Mouse (Mus musculus): Measurements from ENCODE around the gene Sh3pxd2a. TPM values are rescaled to one million over a fixed set of nuclear protein-coding genes. Genes with fewer than 3 reads are reported as not detected.

Gene Sh3pxd2a
- total and polyA plus RNA-seq, 3 experiments: 1.3 to 4.6 (median 3.2) TPM

- DNase-seq (ENCODE audit: extremely low read depth): no peak
- in situ Hi-C loops (cut with MboI; ENCODE audit: low pct_ligation_motif_present, low pct_unique_long_range_greater_than_20kb, low sequenced_read_pairs): no loop called here
- peaks cover 0 to 15% of the 10 kb centered on the region in 2 experiments for H3K36me3 ChIP-seq (replicated peaks in 1 of 2; ENCODE audit: control insufficient read depth in 1 of 2, insufficient read depth in 1 of 2, low read length in 1 of 2)
- dilution Hi-C loops (cut with MboI; ENCODE audit: extremely low pct_ligation_motif_present, extremely low pct_unique_long_range_greater_than_20kb, low sequenced_read_pairs): no loop called here
- peak overlapping the region; percentile 32; the same call in 1 of the 2 replicates for H3K27ac ChIP-seq (ENCODE audit: insufficient read depth, low read depth)
- H3K9me3 ChIP-seq (replicated peaks; ENCODE audit: low read length): no peaks in the 10 kb centered on the region
- TF ChIP-seq UBTF (IDR thresholded peaks at IDR 0.05; ENCODE audit: low read depth, low read length) (no peak), NELFE (IDR thresholded peaks at IDR 0.05; ENCODE audit: low read depth, low read length) (no peak), POLR2A (IDR thresholded peaks at IDR 0.05; ENCODE audit: low read depth, low read length) (no peak), HCFC1 (IDR thresholded peaks at IDR 0.05; ENCODE audit: low read depth, low read length) (no peak), MAFK (IDR thresholded peaks at IDR 0.05; ENCODE audit: insufficient replicate concordance, low read length) (no peak), EP300 (IDR thresholded peaks at IDR 0.05; ENCODE audit: low read length) (no peak), JUND (conservative IDR thresholded peaks at IDR 0.05; ENCODE audit: low read depth, low read length) (no peak), POLR2AphosphoS2 (IDR thresholded peaks at IDR 0.05; ENCODE audit: low read depth, low read length) (no peak), KAT2A (IDR thresholded peaks at IDR 0.05; ENCODE audit: insufficient replicate concordance, low read length) (no peak), E2F4 (IDR thresholded peaks at IDR 0.05; ENCODE audit: insufficient replicate concordance, low read depth, low read length) (no peak), RAD21 (IDR thresholded peaks at IDR 0.05; ENCODE audit: low read depth, low read length) (no peak), TBP (conservative IDR thresholded peaks at IDR 0.05; ENCODE audit: low read depth, low read length) (no peak), TCF12 (IDR thresholded peaks at IDR 0.05; ENCODE audit: low read depth, low read length) (no peak), RCOR1 (conservative IDR thresholded peaks at IDR 0.05; ENCODE audit: low read depth, low read length) (no peak), SMC3 (IDR thresholded peaks at IDR 0.05; ENCODE audit: low read depth, low read length) (no peak)
- H3K4me3 ChIP-seq (replicated peaks in 1 of 3; ENCODE audit: low read depth in 2 of 3, low read length in 2 of 3, poor library complexity in 1 of 3): peak overlapping the region; percentile 16 to 19 (median 16)
- peaks cover 37 to 83% of the 10 kb centered on the region in 2 experiments for H3K4me1 ChIP-seq (ENCODE audit: control insufficient read depth in 1 of 2, insufficient read depth in 2 of 2)
- no peaks in the 10 kb centered on the region for H3K79me2 ChIP-seq (replicated peaks; ENCODE audit: control insufficient read depth, extremely low read depth, insufficient read depth, poor library complexity, severe bottlenecking)
- H3K9ac ChIP-seq (ENCODE audit: insufficient read depth, low read depth): peak overlapping the region; percentile 10; the same call in 1 of the 2 replicates
- H3K4me2 ChIP-seq (ENCODE audit: insufficient read depth, low read depth, poor library complexity, severe bottlenecking): peak overlapping the region; percentile 60
- no peaks in the 10 kb centered on the region for H3K27me3 ChIP-seq (replicated peaks)
These were observed 23.2 kb downstream of the Sh3pxd2a start for GRCm38 (mm10) chr19:47440967-47441366.

- H3K27ac ChIP-seq (ENCODE audit: insufficient read depth, low read depth): no peak overlapping the region
- no peaks in the 10 kb centered on the region for H3K27me3 ChIP-seq (replicated peaks)
- peaks cover 3% of the 10 kb centered on the region for H3K9me3 ChIP-seq (replicated peaks; ENCODE audit: low read length)
- no peak overlapping the region for H3K4me3 ChIP-seq (replicated peaks in 1 of 3; ENCODE audit: low read depth in 2 of 3, low read length in 2 of 3, poor library complexity in 1 of 3)
- dilution Hi-C loops (cut with MboI; ENCODE audit: extremely low pct_ligation_motif_present, extremely low pct_unique_long_range_greater_than_20kb, low sequenced_read_pairs): no loop called here
- peaks cover 0 to 21% of the 10 kb centered on the region in 2 experiments for H3K36me3 ChIP-seq (replicated peaks in 1 of 2; ENCODE audit: control insufficient read depth in 1 of 2, insufficient read depth in 1 of 2, low read length in 1 of 2)
- no peaks in the 10 kb centered on the region for H3K79me2 ChIP-seq (replicated peaks; ENCODE audit: control insufficient read depth, extremely low read depth, insufficient read depth, poor library complexity, severe bottlenecking)
- H3K4me2 ChIP-seq (ENCODE audit: insufficient read depth, low read depth, poor library complexity, severe bottlenecking): peak overlapping the region; percentile 25; the same call in 1 of the 2 replicates
- in situ Hi-C loops (cut with MboI; ENCODE audit: low pct_ligation_motif_present, low pct_unique_long_range_greater_than_20kb, low sequenced_read_pairs): no loop called here
- TF ChIP-seq POLR2AphosphoS2 (IDR thresholded peaks at IDR 0.05; ENCODE audit: low read depth, low read length) (no peak), ZC3H11A (IDR thresholded peaks at IDR 0.05; ENCODE audit: low read depth, low read length) (no peak), IRF4 (IDR thresholded peaks at IDR 0.05; ENCODE audit: low read depth, low read length) (no peak), TBP (conservative IDR thresholded peaks at IDR 0.05; ENCODE audit: low read depth, low read length) (no peak), KAT2A (IDR thresholded peaks at IDR 0.05; ENCODE audit: insufficient replicate concordance, low read length) (no peak), ELF1 (IDR thresholded peaks at IDR 0.05; ENCODE audit: low read depth, low read length) (no peak), ZNF384 (IDR thresholded peaks at IDR 0.05; ENCODE audit: low read depth, low read length) (no peak), USF2 (conservative IDR thresholded peaks at IDR 0.05; ENCODE audit: low read depth, low read length) (no peak), BHLHE40 (IDR thresholded peaks at IDR 0.05; ENCODE audit: low read depth, low read length) (no peak), PAX5 (IDR thresholded peaks at IDR 0.05; ENCODE audit: low read length) (no peak), UBTF (IDR thresholded peaks at IDR 0.05; ENCODE audit: low read depth, low read length) (no peak), HCFC1 (IDR thresholded peaks at IDR 0.05; ENCODE audit: low read depth, low read length) (no peak), MYC (IDR thresholded peaks at IDR 0.05; ENCODE audit: low read depth, low read length) (no peak), MXI1 (IDR thresholded peaks at IDR 0.05; ENCODE audit: low read depth, low read length) (no peak), CTCF (conservative IDR thresholded peaks at IDR 0.05 in 1 of 2, IDR thresholded peaks at IDR 0.05 in 1 of 2; ENCODE audit: low read depth in 2 of 2, low read length in 2 of 2) (no peak), ETS1 (conservative IDR thresholded peaks at IDR 0.05; ENCODE audit: low read depth, low read length) (no peak)
- no peak overlapping the region for H3K9ac ChIP-seq (ENCODE audit: insufficient read depth, low read depth)
- DNase-seq (ENCODE audit: extremely low read depth): no peak
- peaks cover 31 to 77% of the 10 kb centered on the region in 2 experiments for H3K4me1 ChIP-seq (ENCODE audit: control insufficient read depth in 1 of 2, insufficient read depth in 2 of 2)
These were observed 23.8 kb downstream of the Sh3pxd2a start for GRCm38 (mm10) chr19:47440435-47440803.

Measured in CH12.LX (cell line).